Mouse (Mus musculus): ENCODE measurements around the gene Hoxd12.

The Hoxd12 gene

GRCm38 (mm10) chr2:74695813-74696430 is 21.1 kb downstream of the Hoxd12 start:
- DNase-seq (ENCODE audit: low read depth, low spot score), result no peak

GRCm38 (mm10) chr2:74696442-74697335 is 21.9 kb downstream of the Hoxd12 start:
- no peak for DNase-seq (ENCODE audit: low read depth, low spot score)

- DNase-seq (ENCODE audit: low read depth, low spot score), result no peak
Observed at GRCm38 (mm10) chr2:74697567-74698121, 22.8 kb downstream of the Hoxd12 start, which contains the start of gene Hoxd9. TSS of gene Hoxd9 (plus strand) at chr2:74697727.

DNA sequence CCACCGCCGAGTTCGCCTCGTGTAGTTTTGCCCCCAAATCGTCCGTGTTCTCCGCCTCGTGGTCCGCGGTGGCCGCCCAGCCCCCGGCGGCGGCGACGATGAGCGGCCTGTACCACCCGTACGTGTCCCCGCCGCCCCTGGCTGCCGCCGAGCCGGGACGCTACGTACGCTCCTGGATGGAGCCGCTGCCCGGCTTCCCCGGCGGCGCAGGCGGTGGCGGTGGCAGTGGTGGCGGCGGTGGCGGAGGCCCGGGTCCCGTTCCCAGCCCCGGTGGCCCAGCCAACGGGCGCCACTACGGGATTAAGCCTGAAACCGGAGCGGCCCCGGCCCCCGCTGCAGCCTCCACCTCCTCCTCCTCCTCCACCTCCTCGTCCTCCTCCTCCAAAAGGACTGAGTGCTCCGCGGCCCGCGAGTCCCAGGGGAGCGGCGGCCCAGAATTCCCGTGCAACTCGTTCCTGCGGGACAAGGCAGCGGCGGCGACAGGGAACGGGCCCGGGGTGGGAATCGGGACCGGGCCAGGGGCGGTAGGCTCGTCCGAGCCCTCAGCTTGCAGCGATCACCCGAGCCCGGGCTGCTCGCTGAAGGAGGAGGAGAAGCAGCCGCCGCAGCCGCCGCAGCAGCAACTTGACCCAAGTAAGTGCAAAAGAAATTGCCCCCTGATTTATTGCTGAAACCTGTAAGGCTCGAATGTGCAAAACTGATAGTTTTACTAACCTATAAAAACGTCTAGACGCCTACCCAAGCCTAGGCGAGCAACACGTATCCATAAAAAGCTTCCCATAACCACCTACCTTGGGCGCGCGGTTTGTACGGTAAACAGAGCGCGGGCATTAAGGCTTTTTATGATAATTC is 23.6 kb downstream of the Hoxd12 start:
- no peak for DNase-seq (ENCODE audit: low read depth, low spot score)

DNA sequence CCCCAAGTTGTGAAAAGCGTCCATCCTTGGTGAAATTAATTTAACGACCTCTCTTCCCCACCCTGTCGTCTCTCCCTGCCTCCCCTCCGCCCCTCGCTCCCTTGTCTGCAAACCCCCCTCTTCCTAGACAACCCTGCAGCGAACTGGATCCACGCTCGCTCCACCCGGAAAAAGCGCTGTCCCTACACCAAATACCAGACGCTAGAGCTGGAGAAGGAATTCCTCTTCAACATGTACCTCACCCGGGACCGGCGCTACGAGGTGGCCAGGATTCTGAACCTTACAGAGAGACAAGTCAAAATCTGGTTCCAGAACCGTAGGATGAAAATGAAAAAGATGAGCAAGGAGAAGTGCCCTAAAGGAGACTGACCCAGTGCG is 24.2 kb downstream of the Hoxd12 start:
- DNase-seq (ENCODE audit: low read depth, low spot score), result no peak

GRCm38 (mm10) chr2:74699664-74700545 is 25.1 kb downstream of the Hoxd12 start:
- DNase-seq (ENCODE audit: low read depth, low spot score), result no peak

DNA sequence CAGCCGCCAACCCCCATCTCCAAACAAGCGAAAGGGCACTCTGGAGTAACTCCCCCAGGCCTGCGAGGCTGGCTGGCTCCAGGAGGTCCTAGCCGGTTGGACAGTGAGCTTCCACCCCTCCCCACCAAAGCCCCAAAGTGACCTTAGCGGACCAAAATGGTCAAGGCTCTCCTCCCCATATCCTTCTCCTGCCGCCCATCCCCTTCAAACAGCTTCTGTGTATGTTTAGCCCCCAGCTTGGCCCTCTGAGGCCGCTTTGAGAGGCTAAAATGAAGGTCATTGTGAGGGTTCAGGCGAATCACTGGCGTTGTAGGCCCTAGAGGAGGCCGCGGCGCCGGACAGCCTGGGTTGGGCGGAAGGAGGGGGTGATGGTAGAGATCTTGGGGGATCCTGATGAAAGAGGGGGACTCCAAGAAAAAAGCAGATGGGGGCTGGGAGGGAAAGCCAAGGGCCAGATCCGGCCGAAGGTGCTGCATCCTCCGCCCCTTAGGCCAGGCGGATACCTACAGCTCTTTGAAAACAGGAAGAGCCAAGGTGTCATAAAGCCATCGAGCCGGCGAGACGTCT is 25.8 kb downstream of the Hoxd12 start:
- DNase-seq (ENCODE audit: low read depth, low spot score), result no peak

DNA sequence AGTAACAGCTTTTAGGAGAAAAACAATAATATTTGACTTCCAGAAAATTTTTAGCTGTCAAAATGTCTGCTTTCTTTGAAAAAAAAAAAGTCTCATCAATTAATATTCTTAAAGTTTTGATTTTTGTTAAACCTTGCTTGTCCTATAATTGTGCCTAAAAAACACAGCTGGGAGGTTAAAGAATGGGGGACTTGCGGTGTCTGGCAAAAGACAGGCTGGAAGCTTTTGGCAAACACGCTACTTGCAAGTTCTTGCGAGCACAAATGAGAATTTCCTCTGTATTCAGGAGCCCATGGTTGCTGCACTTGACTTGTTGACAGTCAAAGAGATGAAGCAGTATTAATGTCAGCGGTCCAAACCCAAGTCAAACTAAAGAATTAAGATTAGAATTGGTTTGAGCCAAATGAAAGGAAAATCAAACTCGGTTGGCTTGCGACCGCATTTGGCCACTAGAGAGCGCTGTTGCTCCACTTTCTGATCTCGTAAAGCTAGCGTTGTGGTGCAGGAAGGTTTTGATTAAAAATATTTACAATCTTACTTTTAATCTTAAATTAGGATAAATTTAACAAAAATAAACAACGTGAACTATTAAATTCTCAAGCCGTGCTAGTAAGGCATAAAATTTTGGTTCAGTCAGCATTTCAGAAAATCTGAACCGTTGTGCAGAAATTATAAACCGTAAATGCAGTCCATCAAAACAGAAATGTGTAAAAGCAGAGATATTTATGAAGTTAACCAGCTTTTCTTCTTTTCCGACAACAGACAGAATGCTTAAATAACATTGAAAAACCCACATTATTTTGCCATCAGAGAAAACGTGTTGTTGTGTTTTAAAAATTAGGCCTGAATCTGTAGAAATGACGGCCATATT is 27.4 kb downstream of the Hoxd12 start:
- DNase-seq (ENCODE audit: low read depth, low spot score), result peak; percentile 51

DNA sequence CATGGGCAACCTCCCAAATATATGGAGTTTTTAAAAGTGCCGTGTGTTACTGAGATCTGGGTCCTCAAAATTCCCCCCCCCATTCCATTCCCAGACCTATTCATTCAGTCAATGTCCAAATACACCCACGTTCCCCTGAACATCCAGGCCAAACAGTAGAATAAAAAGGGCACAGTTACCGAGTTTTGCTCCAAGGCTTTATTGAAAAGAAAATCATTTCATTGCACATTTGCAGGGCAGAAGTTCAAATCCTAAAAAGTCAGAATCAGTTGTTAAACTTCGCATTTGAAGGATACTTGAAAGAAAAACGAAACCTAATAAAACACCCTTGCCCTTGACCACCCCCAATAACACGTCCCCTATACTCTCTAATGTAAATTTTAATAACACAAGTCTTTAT is 28.0 kb downstream of the Hoxd12 start:
- DNase-seq (ENCODE audit: low read depth, low spot score), result no peak

DNA sequence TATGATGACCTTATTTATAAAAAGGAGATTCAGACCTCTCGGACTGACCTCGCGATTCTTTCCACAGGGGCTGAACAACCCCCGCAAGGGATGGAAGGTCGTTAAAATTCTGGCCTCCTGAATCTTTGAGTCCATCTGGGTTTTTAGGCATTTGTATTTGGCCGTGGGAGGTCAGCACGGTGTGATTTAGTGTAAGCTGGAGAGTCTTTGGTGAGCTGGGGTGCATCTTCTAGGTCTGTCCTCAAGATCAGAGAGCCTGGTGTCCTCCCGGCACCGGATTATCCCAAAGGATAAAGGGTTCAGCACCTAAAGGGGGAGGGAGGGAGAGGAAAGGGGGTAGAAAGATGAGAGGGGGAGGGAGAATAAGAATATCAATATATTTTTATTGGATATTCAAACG is 28.5 kb downstream of the Hoxd12 start:
- no peak for DNase-seq (ENCODE audit: low read depth, low spot score)

- no peak for DNase-seq (ENCODE audit: low read depth, low spot score)
Observed at GRCm38 (mm10) chr2:74703720-74704392, 29.0 kb downstream of the Hoxd12 start.

DNA sequence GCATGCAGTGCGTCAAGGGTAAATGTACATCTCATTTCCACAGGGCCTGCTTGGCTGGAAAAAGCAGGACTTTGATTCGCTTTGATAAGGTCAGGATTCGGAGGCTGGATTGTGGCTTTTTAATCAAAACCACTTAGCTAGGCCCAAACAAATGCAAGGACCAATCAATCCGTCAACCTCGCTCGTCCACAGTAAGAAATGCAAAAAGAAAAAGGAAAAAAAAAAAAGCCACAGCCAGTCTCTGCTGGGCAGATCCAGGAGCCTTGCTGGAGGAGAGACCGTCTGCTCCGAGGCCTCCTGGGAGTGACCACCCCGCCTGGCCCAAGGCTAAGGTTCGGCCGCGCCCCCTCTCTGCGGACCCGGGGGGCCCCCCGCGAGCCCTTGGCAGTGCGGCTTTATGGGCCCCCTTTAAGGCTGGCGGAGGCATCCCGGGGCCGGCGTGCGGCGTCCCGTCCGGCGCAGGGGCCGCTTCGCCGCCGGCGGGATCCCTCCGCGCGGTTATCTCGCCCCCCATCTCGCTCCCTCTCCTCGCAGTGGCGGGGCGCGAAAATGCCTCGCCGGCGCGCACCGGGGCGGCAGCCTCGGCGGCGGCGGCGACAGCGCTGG is 29.7 kb downstream of the Hoxd12 start, which contains the start of gene Hoxd8:
Gene Hoxd8 (plus strand): TSS at position 223 of the 606 bp plus-strand sequence.
- no peak for DNase-seq (ENCODE audit: low read depth, low spot score)

DNA sequence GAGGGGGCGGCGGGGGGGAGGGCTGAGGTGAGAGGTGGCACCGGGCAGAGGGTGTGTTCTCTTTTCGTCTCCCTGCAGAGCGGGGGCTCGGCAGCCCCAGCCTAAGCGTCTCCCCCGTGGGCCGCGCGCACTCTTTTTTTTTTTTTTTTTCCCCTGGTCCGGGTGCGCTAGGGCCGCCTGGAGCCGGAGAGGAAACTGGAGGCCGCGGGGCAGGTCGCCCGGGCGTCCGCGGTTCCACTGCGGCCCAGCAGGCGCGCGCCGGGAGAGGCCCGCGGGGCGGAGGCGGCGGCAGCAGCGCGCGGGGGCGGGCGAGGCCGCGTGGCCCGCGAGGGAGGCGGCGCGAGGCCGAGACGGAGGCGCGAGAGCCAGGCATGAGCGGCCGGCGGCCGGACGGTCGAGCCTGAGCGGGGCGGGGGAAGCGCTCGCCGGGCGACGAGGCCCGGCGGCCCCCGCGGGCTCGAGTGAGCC is 30.2 kb downstream of the Hoxd12 start:
- DNase-seq (ENCODE audit: low read depth, low spot score), result no peak

DNA sequence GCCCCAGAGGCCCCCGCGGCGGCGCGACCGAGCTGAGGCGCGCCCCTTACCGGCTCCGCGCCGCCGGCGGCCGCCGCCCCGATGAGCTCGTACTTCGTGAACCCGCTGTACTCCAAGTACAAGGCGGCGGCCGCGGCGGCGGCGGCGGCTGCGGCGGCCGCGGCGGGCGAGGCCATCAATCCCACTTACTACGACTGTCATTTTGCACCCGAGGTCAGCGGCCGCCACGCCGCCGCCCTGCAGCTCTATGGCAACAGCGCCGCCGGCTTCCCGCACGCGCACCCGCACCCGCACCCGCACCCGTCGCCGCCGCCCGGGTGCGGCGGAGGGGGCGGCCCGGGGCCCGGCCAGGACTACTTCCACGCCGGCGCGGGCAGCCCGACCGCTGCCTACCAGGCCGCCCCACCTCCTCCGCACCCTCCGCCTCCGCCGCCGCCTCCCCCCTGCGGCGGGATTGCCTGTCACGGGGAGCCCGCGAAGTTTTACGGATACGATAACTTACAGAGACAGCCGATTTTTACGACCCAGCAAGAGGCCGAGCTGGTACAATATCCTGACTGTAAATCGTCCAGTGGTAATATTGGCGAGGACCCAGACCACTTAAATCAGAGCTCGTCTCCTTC is 30.8 kb downstream of the Hoxd12 start:
- DNase-seq (ENCODE audit: low read depth, low spot score), result peak; percentile 27

DNA sequence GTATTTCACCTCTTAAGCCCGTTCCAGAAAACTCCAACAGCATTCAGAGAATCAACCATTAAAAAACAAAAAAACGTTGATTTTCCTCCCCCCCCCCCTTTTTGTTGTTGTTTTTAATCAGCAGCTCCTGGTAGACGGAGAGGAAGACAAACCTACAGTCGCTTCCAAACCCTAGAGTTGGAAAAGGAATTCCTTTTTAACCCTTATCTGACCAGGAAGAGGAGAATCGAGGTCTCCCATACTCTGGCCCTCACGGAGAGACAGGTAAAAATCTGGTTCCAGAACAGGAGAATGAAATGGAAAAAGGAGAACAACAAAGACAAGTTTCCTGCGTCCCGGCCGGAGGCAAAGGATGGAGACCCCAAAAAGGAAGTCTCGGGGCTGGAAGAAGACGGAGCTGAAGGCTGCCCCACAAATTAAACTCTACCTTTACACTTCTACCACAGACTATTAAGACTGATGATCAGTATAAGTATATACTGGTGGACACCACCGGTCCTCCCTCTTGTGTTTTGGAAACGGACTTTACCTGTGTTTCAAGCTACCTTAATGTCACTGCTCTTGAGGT is 31.7 kb downstream of the Hoxd12 start:
- no peak for DNase-seq (ENCODE audit: low read depth, low spot score)

- no peak for DNase-seq (ENCODE audit: low read depth, low spot score)
Observed at GRCm38 (mm10) chr2:74707599-74707998, 32.8 kb downstream of the Hoxd12 start.

DNA sequence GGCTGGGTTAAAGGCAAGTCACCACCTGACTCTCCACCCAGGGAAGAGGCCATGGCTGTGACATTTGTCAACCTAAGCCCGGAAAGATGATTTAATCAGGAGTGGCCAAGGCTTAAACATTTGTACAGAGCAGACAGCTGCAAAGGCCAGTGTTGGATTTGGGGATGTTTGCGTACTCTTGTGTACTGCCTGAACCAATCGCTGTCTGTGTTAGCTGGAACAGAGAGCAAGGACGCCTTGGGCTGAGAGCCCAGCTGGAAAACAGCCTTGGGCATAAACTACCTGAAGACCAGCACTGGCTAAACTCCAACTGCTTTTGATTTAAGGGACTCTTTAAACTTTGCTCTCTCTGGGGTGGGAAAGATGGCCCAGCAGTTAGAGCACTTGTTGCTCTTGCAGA is 33.9 kb downstream of the Hoxd12 start:
- DNase-seq (ENCODE audit: low read depth, low spot score), result no peak

Measured in CD4-positive helper T cell, adult 2 months (primary cell).